Mouse (Mus musculus): ENCODE measurements around the gene Mpped2. TPM values are rescaled to one million over a fixed set of nuclear protein-coding genes. Genes with fewer than 3 reads are reported as not detected.

The Mpped2 gene
- polyA plus RNA-seq, 1 experiment = not detected

DNA sequence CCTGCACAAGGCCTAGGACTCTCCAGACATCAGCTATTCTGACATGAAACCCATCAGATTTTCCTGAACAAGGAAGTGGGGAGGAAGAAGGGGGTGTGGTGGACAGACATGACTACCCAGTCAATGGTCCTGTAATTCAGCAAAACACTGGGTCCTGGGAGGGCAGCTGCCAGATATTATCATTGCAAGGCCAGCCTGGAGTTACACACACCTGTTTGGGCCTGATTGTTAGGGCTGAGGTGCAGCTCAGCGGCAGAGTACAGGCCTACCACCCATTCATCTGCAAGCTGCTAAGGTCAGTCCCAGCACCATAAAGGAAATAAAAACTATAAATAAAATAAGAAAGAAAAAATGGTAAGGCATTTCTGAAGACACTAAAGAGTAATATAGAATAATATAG is 52.3 kb downstream of the Mpped2 start:
- no peak overlapping the region for H3K4me2 ChIP-seq (ENCODE audit: low read depth)
- H3K4me3 ChIP-seq = no peak overlapping the region
- H3ac ChIP-seq (ENCODE audit: control insufficient read depth, insufficient read length) = no peak overlapping the region
- H3K79me2 ChIP-seq (ENCODE audit: control insufficient read depth, insufficient read depth) = no peaks in the 10 kb centered on the region
- H3K27me3 ChIP-seq (ENCODE audit: control insufficient read depth, insufficient read depth, insufficient read length) = no peaks in the 10 kb centered on the region
- TF ChIP-seq E2F4 (IDR thresholded peaks at IDR 0.05; ENCODE audit: insufficient read depth) (no peak), SRF (IDR thresholded peaks at IDR 0.05; ENCODE audit: control insufficient read depth, insufficient read length, low read depth) (no peak)
- H3K36me3 ChIP-seq (ENCODE audit: control insufficient read depth, insufficient read depth) = no peaks in the 10 kb centered on the region

DNA sequence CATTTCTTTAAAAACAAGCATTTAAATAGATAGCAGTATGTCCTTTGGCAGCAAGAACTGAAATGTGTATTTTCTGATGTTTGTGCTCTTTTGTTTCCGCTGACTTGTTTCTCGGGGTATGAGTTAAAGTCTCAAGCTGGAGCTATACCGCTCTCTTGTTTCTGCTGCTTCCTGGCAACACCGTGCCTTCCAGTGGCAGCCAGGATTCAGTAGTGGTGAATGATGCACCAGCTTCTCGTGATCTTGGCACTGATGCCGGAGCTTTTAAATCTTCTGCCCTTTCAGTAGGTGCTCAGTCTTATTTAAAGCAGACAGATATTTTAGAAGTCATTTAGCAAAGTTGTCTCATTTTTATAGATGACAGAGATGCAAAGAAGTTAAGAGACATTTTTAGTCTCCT is 53.1 kb downstream of the Mpped2 start:
- H3ac ChIP-seq (ENCODE audit: control insufficient read depth, insufficient read length) = no peak overlapping the region
- H3K27me3 ChIP-seq (ENCODE audit: control insufficient read depth, insufficient read depth, insufficient read length) = no peaks in the 10 kb centered on the region
- H3K4me3 ChIP-seq = no peak overlapping the region
- no peak overlapping the region for H3K4me2 ChIP-seq (ENCODE audit: low read depth)
- TF ChIP-seq MYOD1 (IDR thresholded peaks at IDR 0.05; ENCODE audit: control insufficient read depth in 1 of 3, insufficient read length in 2 of 3, low read depth in 2 of 3) (no peak), POLR2A (IDR thresholded peaks at IDR 0.05; ENCODE audit: insufficient read length, low read depth) (no peak), SRF (IDR thresholded peaks at IDR 0.05; ENCODE audit: control insufficient read depth, insufficient read length, low read depth) (no peak)
- no peaks in the 10 kb centered on the region for H3K79me2 ChIP-seq (ENCODE audit: control insufficient read depth, insufficient read depth)
- H3K36me3 ChIP-seq (ENCODE audit: control insufficient read depth, insufficient read depth) = no peaks in the 10 kb centered on the region

DNA sequence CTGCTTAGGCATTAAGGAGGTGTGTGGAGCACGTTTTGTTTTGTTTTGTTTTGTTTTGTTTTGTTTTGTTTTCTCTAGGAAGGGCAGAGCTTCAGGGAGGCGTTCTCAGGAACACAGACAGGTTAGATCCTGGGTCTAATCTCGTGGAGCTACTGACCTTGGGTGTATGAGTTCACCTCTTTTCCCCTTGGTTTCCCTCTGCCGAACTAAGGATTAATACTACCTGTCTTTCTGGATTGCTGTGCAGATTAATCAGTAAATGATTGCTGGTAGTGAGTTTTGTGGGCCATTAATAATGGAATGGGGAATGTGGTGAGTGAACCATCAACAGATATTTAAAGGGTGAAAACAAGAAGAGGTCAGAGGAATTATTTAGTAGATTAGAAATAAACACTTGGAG is 53.8 kb downstream of the Mpped2 start:
- no peak for TF ChIP-seq CEBPB (IDR thresholded peaks at IDR 0.05; ENCODE audit: insufficient read depth, poor library complexity, severe bottlenecking)
- TF ChIP-seq TCF3 (IDR thresholded peaks at IDR 0.05; ENCODE audit: insufficient read length, low read depth) = no peak
- no peak for TF ChIP-seq POLR2A (IDR thresholded peaks at IDR 0.05; ENCODE audit: insufficient read length, low read depth)
- no peak for TF ChIP-seq MAX (IDR thresholded peaks at IDR 0.05; ENCODE audit: low read depth)
- no peak for TF ChIP-seq MYOD1 (IDR thresholded peaks at IDR 0.05; ENCODE audit: control insufficient read depth in 1 of 3, insufficient read length in 2 of 3, low read depth in 2 of 3)
- TF ChIP-seq POLR2AphosphoS2 (IDR thresholded peaks at IDR 0.05; ENCODE audit: insufficient read length, low read depth) = no peak
- no peak for TF ChIP-seq USF1 (IDR thresholded peaks at IDR 0.05; ENCODE audit: low read depth)
- TF ChIP-seq REST (IDR thresholded peaks at IDR 0.05; ENCODE audit: insufficient read depth, insufficient read length) = no peak
- TF ChIP-seq E2F4 (IDR thresholded peaks at IDR 0.05; ENCODE audit: insufficient read depth) = no peak
- TF ChIP-seq MYOG (IDR thresholded peaks at IDR 0.05; ENCODE audit: control insufficient read depth in 1 of 3, insufficient read depth in 1 of 3, insufficient read length in 2 of 3, low read depth in 2 of 3) = no peak
- TF ChIP-seq TCF12 (IDR thresholded peaks at IDR 0.05; ENCODE audit: insufficient read depth, poor library complexity, severe bottlenecking) = no peak
- Histone ChIP-seq H3ac (ENCODE audit: control insufficient read depth, insufficient read length) (no peak overlapping the region), H3K4me3 (no peak overlapping the region), H3K4me2 (ENCODE audit: low read depth) (no peak overlapping the region), H3K36me3 (ENCODE audit: control insufficient read depth, insufficient read depth) (no peaks in the 10 kb centered on the region), H3K27me3 (ENCODE audit: control insufficient read depth, insufficient read depth, insufficient read length) (no peaks in the 10 kb centered on the region), H3K79me2 (ENCODE audit: control insufficient read depth, insufficient read depth) (no peaks in the 10 kb centered on the region)

DNA sequence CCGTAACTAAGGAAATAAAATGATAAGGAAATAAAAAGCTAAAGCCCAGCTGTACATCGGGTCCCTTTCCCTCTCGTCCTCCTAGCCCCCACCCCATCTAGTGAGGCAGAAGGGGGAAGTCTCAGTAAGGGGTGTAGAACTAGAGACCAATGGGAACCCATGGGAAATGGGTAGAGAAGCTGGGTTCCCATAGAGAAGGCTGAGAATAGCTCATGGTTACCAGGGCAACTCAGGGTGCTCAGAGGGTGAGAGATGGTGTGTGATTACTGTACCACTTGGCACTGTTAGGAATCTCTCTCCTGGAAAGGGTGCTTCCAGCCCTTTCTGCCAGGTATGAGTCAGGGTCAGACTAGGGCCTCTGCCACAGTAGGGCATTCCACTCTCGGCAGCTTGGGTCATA is 54.3 kb downstream of the Mpped2 start:
- H3K27me3 ChIP-seq (ENCODE audit: control insufficient read depth, insufficient read depth, insufficient read length) = no peaks in the 10 kb centered on the region
- TF ChIP-seq USF1 (IDR thresholded peaks at IDR 0.05; ENCODE audit: low read depth) (no peak), MAX (IDR thresholded peaks at IDR 0.05; ENCODE audit: low read depth) (no peak), CEBPB (IDR thresholded peaks at IDR 0.05; ENCODE audit: insufficient read depth, poor library complexity, severe bottlenecking) (no peak)
- no peak overlapping the region for H3ac ChIP-seq (ENCODE audit: control insufficient read depth, insufficient read length)
- no peak overlapping the region for H3K4me3 ChIP-seq
- H3K4me2 ChIP-seq (ENCODE audit: low read depth) = no peak overlapping the region
- no peaks in the 10 kb centered on the region for H3K79me2 ChIP-seq (ENCODE audit: control insufficient read depth, insufficient read depth)
- no peaks in the 10 kb centered on the region for H3K36me3 ChIP-seq (ENCODE audit: control insufficient read depth, insufficient read depth)

DNA sequence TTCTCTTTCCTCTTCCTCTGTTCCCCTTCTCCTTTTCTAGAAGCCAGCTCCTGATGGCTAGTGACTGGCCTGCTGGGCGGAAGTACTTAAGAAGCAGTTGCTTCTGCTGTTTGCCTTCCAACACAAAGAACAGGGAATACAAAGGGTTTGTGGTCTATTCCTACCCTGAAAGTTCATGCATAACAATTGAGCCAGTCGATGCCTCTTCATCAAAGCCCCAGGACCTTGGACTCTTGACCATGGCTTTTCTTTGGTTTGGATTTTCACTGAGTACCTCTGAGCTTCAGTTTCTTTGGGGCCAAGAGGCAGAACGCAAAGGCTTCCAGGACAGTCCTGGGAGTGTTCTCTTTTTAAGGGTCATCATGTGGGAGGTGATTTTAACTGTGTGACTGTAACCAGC is 57.8 kb downstream of the Mpped2 start:
- Histone ChIP-seq H3K36me3 (ENCODE audit: control insufficient read depth, insufficient read depth) (no peaks in the 10 kb centered on the region), H3K27me3 (ENCODE audit: control insufficient read depth, insufficient read depth, insufficient read length) (no peaks in the 10 kb centered on the region), H3K79me2 (ENCODE audit: control insufficient read depth, insufficient read depth) (no peaks in the 10 kb centered on the region), H3K4me2 (ENCODE audit: low read depth) (no peak overlapping the region), H3K4me3 (no peak overlapping the region), H3ac (ENCODE audit: control insufficient read depth, insufficient read length) (no peak overlapping the region)
- TF ChIP-seq POLR2AphosphoS2 (IDR thresholded peaks at IDR 0.05; ENCODE audit: insufficient read length, low read depth) (no peak), E2F4 (IDR thresholded peaks at IDR 0.05; ENCODE audit: insufficient read depth) (no peak), POLR2A (IDR thresholded peaks at IDR 0.05; ENCODE audit: insufficient read length, low read depth) (no peak), MYOG (IDR thresholded peaks at IDR 0.05; ENCODE audit: control insufficient read depth in 1 of 3, insufficient read depth in 1 of 3, insufficient read length in 2 of 3, low read depth in 2 of 3) (no peak), CEBPB (IDR thresholded peaks at IDR 0.05; ENCODE audit: insufficient read depth, poor library complexity, severe bottlenecking) (no peak), SRF (IDR thresholded peaks at IDR 0.05; ENCODE audit: control insufficient read depth, insufficient read length, low read depth) (no peak), USF1 (IDR thresholded peaks at IDR 0.05; ENCODE audit: low read depth) (no peak)

DNA sequence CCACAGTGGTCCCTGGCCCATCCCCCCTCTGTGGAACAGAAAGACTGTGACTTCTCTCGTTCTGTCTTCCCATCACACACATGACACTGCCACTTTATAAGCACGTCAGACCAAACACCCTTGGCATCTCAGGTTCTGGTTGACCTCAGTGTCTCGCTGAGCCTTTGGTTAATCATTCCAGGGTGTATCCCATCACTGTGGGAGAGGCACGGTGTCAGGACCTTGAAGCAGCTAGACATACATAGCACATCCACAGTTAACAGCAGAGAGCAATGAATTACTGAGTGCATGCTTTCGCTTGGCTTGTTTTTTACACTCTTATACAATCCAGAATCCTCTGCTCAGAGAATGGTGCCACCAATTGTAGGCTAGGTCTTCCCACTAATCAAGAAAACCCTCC is 60.6 kb downstream of the Mpped2 start:
- Histone ChIP-seq H3ac (ENCODE audit: control insufficient read depth, insufficient read length) (no peak overlapping the region), H3K4me2 (ENCODE audit: low read depth) (no peak overlapping the region), H3K79me2 (ENCODE audit: control insufficient read depth, insufficient read depth) (no peaks in the 10 kb centered on the region), H3K4me3 (no peak overlapping the region), H3K36me3 (ENCODE audit: control insufficient read depth, insufficient read depth) (no peaks in the 10 kb centered on the region), H3K27me3 (ENCODE audit: control insufficient read depth, insufficient read depth, insufficient read length) (no peaks in the 10 kb centered on the region)
- TF ChIP-seq TCF3 (IDR thresholded peaks at IDR 0.05; ENCODE audit: insufficient read length, low read depth) (no peak), POLR2AphosphoS2 (IDR thresholded peaks at IDR 0.05; ENCODE audit: insufficient read length, low read depth) (no peak), MYOG (IDR thresholded peaks at IDR 0.05; ENCODE audit: control insufficient read depth in 1 of 3, insufficient read depth in 1 of 3, insufficient read length in 2 of 3, low read depth in 2 of 3) (no peak), REST (IDR thresholded peaks at IDR 0.05; ENCODE audit: insufficient read depth, insufficient read length) (no peak), TCF12 (IDR thresholded peaks at IDR 0.05; ENCODE audit: insufficient read depth, poor library complexity, severe bottlenecking) (no peak)

Measured in myocyte (in vitro differentiated cells).